ENCODE assay signal across 15 mouse cellular contexts in the genomic region with DNA sequence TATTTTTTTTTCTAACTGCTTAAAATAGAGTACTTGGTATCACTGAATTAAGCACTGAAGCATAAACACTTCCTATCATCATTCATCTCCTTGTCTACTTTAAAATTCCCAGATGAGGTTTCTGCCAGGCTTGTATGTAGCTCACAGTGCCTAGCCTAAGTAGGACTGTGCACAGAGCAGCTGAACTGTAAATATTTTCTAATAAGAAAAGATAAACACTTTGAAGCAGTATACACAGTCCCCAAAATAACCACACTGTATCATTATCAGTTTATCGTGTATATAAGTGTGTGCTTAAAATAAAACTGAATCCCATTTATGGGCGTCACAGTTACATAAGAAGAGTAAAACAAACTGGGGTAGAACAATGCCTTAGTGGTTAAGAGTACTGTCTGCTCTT.
"Had no signal": no experiment of that assay in that cellular context is flagged by ENCODE, and none has a peak within 500 bp of the region (broad histone marks: within the 10 kb centered on the region; RNA-seq: fewer than 3 reads in every experiment).

No protein-coding gene starts in this region.

- ATAC-seq: liver, postnatal 0 days had no signal

- H3K4me3 ChIP-seq: hindbrain, embryonic 15.5 days; layer of hippocampus, adult 2 months; limb, embryonic 12.5 days; limb, embryonic 15.5 days had no signal

- DNase-seq: kidney, adult 2 months; kidney, postnatal 25 days; layer of hippocampus, adult 9-11 months; left cerebral cortex, postnatal 4 days; liver, postnatal 0 days; midbrain, embryonic 14.5 days; thymus, postnatal 25 days had no signal

- H3K27me3 ChIP-seq: hindbrain, embryonic 15.5 days; limb, embryonic 12.5 days; limb, embryonic 15.5 days had no signal

- H3K9ac ChIP-seq: hindbrain, embryonic 15.5 days; limb, embryonic 12.5 days; limb, embryonic 15.5 days; liver, embryonic 14.5 days; liver, postnatal 0 days had no signal

- H3K36me3 ChIP-seq: hindbrain, embryonic 15.5 days; limb, embryonic 12.5 days; limb, embryonic 15.5 days had no signal

- H3K4me2 ChIP-seq: hindbrain, embryonic 15.5 days; limb, embryonic 12.5 days; limb, embryonic 15.5 days; liver, embryonic 11.5 days; midbrain, embryonic 11.5 days had no signal

- H3K27ac ChIP-seq: hindbrain, embryonic 15.5 days; kidney, postnatal 0 days; layer of hippocampus, adult 2 months; limb, embryonic 12.5 days; limb, embryonic 15.5 days; liver, embryonic 14.5 days had no signal

- H3K9me3 ChIP-seq: hindbrain, embryonic 15.5 days; limb, embryonic 12.5 days; limb, embryonic 15.5 days had no signal

- H3K4me1 ChIP-seq: hindbrain, embryonic 15.5 days; limb, embryonic 15.5 days had no signal
